Mouse (Mus musculus) heart, adult 2 months (tissue): ENCODE results near the gene Lypd4.
"Not testable (repeated sequence)": the region's sequence is repeated elsewhere in the genome, so short reads cannot be mapped to it uniquely, and the experiment has no call there.

Experiments used
- CTCF ChIP-seq: fragments of 200-600 bp; IDR thresholded peaks from 2 replicates; pipeline ENCODE4 v1.8.1; 2022; ENCODE audit warnings: antibody characterized with exemption, mild to moderate bottlenecking, moderate library complexity
- EP300 ChIP-seq: fragments of 200-500 bp; IDR thresholded peaks from 2 replicates; pipeline ENCODE4 v1.6.1; 2011; ENCODE audit warnings: low read depth, low read length, control low read depth; ENCODE audit not compliant: insufficient read depth

DNA sequence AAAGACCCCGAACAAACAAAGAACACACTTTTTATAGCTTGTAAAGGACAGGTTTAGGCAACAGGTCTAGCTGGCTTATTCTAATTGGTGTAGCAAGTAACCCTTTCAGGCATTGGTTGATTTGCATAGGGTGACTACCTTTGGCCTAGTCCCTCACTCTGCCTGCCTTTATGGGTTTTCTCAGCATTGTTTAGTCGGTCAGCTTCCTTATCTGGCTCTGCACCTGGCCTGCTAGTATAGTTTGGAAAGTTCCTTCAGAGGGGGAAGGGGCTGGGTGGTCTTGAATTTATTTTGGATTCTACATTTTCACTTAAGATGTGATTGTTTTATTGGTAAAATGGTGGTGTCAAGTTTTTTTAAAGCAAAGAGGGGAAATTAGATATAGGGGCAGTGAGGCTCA is 23.2 kb downstream of the Lypd4 start:
- TF ChIP-seq EP300, CTCF: not testable (repeated sequence)
